8 mouse cellular contexts compared by ENCODE assay signal in the genomic region with DNA sequence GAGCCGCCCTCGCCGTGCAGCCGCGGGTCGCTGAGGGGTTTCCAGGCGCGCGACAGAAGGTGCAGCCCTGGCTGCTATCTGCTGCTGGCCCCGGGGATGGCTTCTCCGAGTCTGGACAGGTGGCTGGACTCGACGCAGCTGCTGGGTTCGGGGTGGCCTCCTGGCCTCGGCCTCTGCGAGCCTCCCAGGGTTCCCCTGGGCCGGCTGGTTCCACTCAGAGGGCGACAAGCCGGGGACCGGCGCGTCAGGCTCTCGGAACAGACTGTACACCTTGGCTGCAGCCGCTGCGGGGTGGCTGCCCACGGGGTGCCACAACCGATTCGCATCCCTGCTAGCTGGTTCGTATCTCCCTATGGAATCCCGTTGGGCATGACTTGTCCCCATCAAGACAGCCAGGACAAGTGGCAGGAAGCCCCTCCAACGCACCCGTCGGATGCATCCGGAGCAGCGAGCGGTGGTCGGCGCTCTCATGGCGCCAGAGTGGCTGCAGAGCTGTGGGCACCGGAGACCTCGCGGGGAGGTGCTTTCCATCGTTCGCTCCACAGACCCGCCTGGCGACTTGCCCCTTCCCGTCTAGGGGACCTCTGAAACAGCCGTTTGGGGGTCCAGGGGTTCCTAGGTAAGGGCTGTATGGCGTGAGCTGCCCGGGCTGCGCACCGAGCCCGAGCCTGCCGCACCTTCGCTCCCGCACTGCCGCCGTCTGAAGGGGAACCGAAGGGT. TPM values are rescaled to one million over a fixed set of nuclear protein-coding genes. Genes with fewer than 3 reads are reported as not detected.
A peak's percentile ranks its signal among the peaks of the same experiment; 100 is the strongest.
DNase-seq lines count a peak whose midpoint lies in the region; ATAC-seq and TF ChIP-seq lines count a peak whose summit lies in the region.

No protein-coding gene starts in this region.

- TF ChIP-seq CTCF in G1E (IDR thresholded peaks at IDR 0.05; ENCODE audit: low read depth, low read length) = no peak
- no peak for TF ChIP-seq CTCF in small intestine, adult 2 months (IDR thresholded peaks at IDR 0.05; ENCODE audit: extremely low read depth, insufficient read length, insufficient replicate concordance, low read depth, low read length)

- H3K4me1 ChIP-seq in heart, embryonic 12.5 days (replicated peaks) = peaks cover 20% of the 10 kb centered on the region
- peaks cover 10% of the 10 kb centered on the region for H3K4me1 ChIP-seq in G1E (ENCODE audit: insufficient read depth, low read depth, low read length)
- peaks cover 27% of the 10 kb centered on the region for H3K4me1 ChIP-seq in embryonic facial prominence, embryonic 15.5 days
- peaks cover 16% of the 10 kb centered on the region; the same call in 1 of the 2 replicates for H3K4me1 ChIP-seq in limb, embryonic 13.5 days
- peaks cover 13% of the 10 kb centered on the region for H3K4me1 ChIP-seq in small intestine, adult 2 months (ENCODE audit: control insufficient read depth, insufficient read depth, insufficient read length, low read length)

- TF ChIP-seq POLR2A in small intestine, adult 2 months (IDR thresholded peaks at IDR 0.05; ENCODE audit: low read depth, low read length) = no peak

- no peaks in the 10 kb centered on the region for H3K9me3 ChIP-seq in heart, embryonic 12.5 days (replicated peaks)
- peaks cover 14% of the 10 kb centered on the region for H3K9me3 ChIP-seq in G1E (replicated peaks)
- H3K9me3 ChIP-seq in embryonic facial prominence, embryonic 15.5 days (replicated peaks) = no peaks in the 10 kb centered on the region
- H3K9me3 ChIP-seq in limb, embryonic 13.5 days = no peaks in the 10 kb centered on the region

- no peak overlapping the region for H3K27ac ChIP-seq in heart, embryonic 12.5 days (ENCODE audit: poor library complexity, severe bottlenecking)
- 0 out of 2 replicates have a peak overlapping the region, but pooled peaks have one; percentile 3 for H3K27ac ChIP-seq in embryonic facial prominence, embryonic 15.5 days (replicated peaks)
- no peak overlapping the region for H3K27ac ChIP-seq in limb, embryonic 13.5 days
- no peak overlapping the region for H3K27ac ChIP-seq in small intestine, adult 2 months (ENCODE audit: insufficient read depth, low read depth, low read length)

- peak overlapping the region; percentile 43 for H3K4me3 ChIP-seq in heart, embryonic 12.5 days
- 0 out of 2 replicates have a peak overlapping the region, but pooled peaks have one; percentile 7 for H3K4me3 ChIP-seq in G1E (ENCODE audit: low read depth, low read length)
- peak overlapping the region; percentile 42 for H3K4me3 ChIP-seq in embryonic facial prominence, embryonic 15.5 days (replicated peaks)
- peak overlapping the region; percentile 45 for H3K4me3 ChIP-seq in limb, embryonic 13.5 days
- peak overlapping the region; percentile 53 for H3K4me3 ChIP-seq in small intestine, adult 2 months (ENCODE audit: low read depth, low read length)

- ATAC-seq in heart, embryonic 12.5 days (ENCODE audit: insufficient number of reproducible peaks, low FRiP score) = peak; percentile 46; the same call in 1 of the 2 replicates
- ATAC-seq in G1E (ENCODE audit: extremely low read depth, insufficient number of reproducible peaks, low FRiP score, poor library complexity, severe bottlenecking) = no peak
- ATAC-seq in embryonic facial prominence, embryonic 15.5 days (ENCODE audit: insufficient number of reproducible peaks, low FRiP score, low TSS enrichment, low read depth) = no peak; the same call in 1 of the 2 replicates
- ATAC-seq in limb, embryonic 13.5 days (ENCODE audit: low FRiP score, low read depth) = peak; percentile 28; the same call in 1 of the 2 replicates

- peak overlapping the region; percentile 19; the same call in 1 of the 2 replicates for H3K9ac ChIP-seq in heart, embryonic 12.5 days
- peak overlapping the region; percentile 15; the same call in 1 of the 2 replicates for H3K9ac ChIP-seq in embryonic facial prominence, embryonic 15.5 days
- peak overlapping the region; percentile 54; the same call in 1 of the 2 replicates for H3K9ac ChIP-seq in limb, embryonic 13.5 days

- peak overlapping the region; percentile 77 for H3K4me2 ChIP-seq in heart, embryonic 12.5 days
- peak overlapping the region; percentile 69 for H3K4me2 ChIP-seq in embryonic facial prominence, embryonic 15.5 days (replicated peaks)
- H3K4me2 ChIP-seq in limb, embryonic 13.5 days (replicated peaks) = peak overlapping the region; percentile 65

- H3K27me3 ChIP-seq in heart, embryonic 12.5 days (replicated peaks) = peaks cover 70% of the 10 kb centered on the region
- peaks cover 47% of the 10 kb centered on the region for H3K27me3 ChIP-seq in G1E (ENCODE audit: insufficient read depth, low read length)
- H3K27me3 ChIP-seq in embryonic facial prominence, embryonic 15.5 days = peaks cover 53% of the 10 kb centered on the region
- H3K27me3 ChIP-seq in limb, embryonic 13.5 days = peaks cover 76% of the 10 kb centered on the region
- H3K27me3 ChIP-seq in small intestine, adult 2 months (ENCODE audit: control insufficient read depth, insufficient read depth, low read length) = peaks cover 25% of the 10 kb centered on the region

- DNase-seq in heart, adult 8-10 months (ENCODE audit: low spot score) = no peak
- DNase-seq in G1E (ENCODE audit: low spot score) = no peak
- no peak for DNase-seq in ovary, postnatal 10 days (ENCODE audit: low spot score)
- no peak for DNase-seq in ovary, postnatal 14 days (ENCODE audit: low spot score)

- no peaks in the 10 kb centered on the region for H3K36me3 ChIP-seq in heart, embryonic 12.5 days
- no peaks in the 10 kb centered on the region for H3K36me3 ChIP-seq in G1E (replicated peaks)
- no peaks in the 10 kb centered on the region for H3K36me3 ChIP-seq in embryonic facial prominence, embryonic 15.5 days
- no peaks in the 10 kb centered on the region for H3K36me3 ChIP-seq in limb, embryonic 13.5 days
- no peaks in the 10 kb centered on the region for H3K36me3 ChIP-seq in small intestine, adult 2 months (ENCODE audit: control insufficient read depth, insufficient read depth, low read length)

- under 1% methylated on average over 59 of the region's 59 CpGs for WGBS in heart, embryonic 12.5 days
- WGBS in embryonic facial prominence, embryonic 15.5 days = under 1% methylated on average over 59 of the region's 59 CpGs
- 1% methylated on average over 59 of the region's 59 CpGs for WGBS in limb, embryonic 13.5 days
- 2% methylated on average over 59 of the region's 59 CpGs for WGBS in small intestine, adult 2 months

RNA-seq across cellular contexts. Expression of gene Ltbp2, which starts 0.4 kb away (rescaled TPM):
- polyA plus RNA-seq in heart, embryonic 12.5 days (2016; fragmentation: Nextera tagmentation; extraction: Ambion mirVana) = 0.50 and 0.68 TPM in 2 replicates
- total RNA-seq in heart, adult 8-10 months (2022) = 1 to 10 TPM in 3 of 4 experiments, under 1 TPM in 1; 0.88 to 1.1 (median 1.1) TPM
- total RNA-seq in G1E (2014; fragmentation: Nextera tagmentation) (not detected in 2 replicates), G1E (2017) (under 0.01 and 0.44 TPM in 2 replicates)
- not detected in 2 replicates for polyA plus RNA-seq in G1E (2012)
- 11.9 and 12.0 TPM in 2 replicates for polyA plus RNA-seq in embryonic facial prominence, embryonic 15.5 days (2015; fragmentation: Nextera tagmentation; extraction: Ambion mirVana)
- 1.0 and 2.7 TPM in 2 replicates for polyA plus RNA-seq in limb, embryonic 13.5 days (2015; fragmentation: Nextera tagmentation; extraction: Ambion mirVana)
- 6.1 and 8.1 TPM in 2 replicates for polyA plus RNA-seq in small intestine, adult 2 months (2012; rRNA removed)

Comparison
In these comparisons a context has a peak if more than half of its experiments do, and no peak if none do; other contexts are left out.
1. ATAC-seq: peak in heart, embryonic 12.5 days (single experiment) and limb, embryonic 13.5 days (single experiment); none in G1E (single experiment) and embryonic facial prominence, embryonic 15.5 days (single experiment).
2. Peak in every context shown above with its lines, with median percentiles within 50 percentile points of each other: H3K4me2 ChIP-seq, H3K4me3 ChIP-seq and H3K9ac ChIP-seq.